Mouse (Mus musculus): ENCODE measurements around the gene Smpdl3a.

Gene Smpdl3a

GRCm38 (mm10) chr10:57819209-57819608, 25.1 kb downstream of the Smpdl3a start:
- no peak for DNase-seq (ENCODE audit: low spot score)

- DNase-seq (ENCODE audit: low spot score), result peak; percentile 85
Measured at GRCm38 (mm10) chr10:57822473-57822872, 28.3 kb downstream of the Smpdl3a start.

- DNase-seq (ENCODE audit: low spot score), result peak; percentile 78
Measured at GRCm38 (mm10) chr10:57828649-57829048, 34.5 kb downstream of the Smpdl3a start.

GRCm38 (mm10) chr10:57829621-57830020, 35.5 kb downstream of the Smpdl3a start:
- no peak for DNase-seq (ENCODE audit: low spot score)

GRCm38 (mm10) chr10:57835094-57835493, 41.0 kb downstream of the Smpdl3a start:
- no peak for DNase-seq (ENCODE audit: low spot score)

GRCm38 (mm10) chr10:57835982-57836381, 41.8 kb downstream of the Smpdl3a start:
- no peak for DNase-seq (ENCODE audit: low spot score)

- DNase-seq (ENCODE audit: low spot score), result peak; percentile 83
Measured at GRCm38 (mm10) chr10:57841638-57842509, 47.7 kb downstream of the Smpdl3a start.

GRCm38 (mm10) chr10:57847916-57848682, 54.0 kb downstream of the Smpdl3a start:
- DNase-seq (ENCODE audit: low spot score), result peak; percentile 87
